Mouse (Mus musculus): ENCODE data around the gene Slc25a26. TPM values are rescaled to one million over a fixed set of nuclear protein-coding genes. Genes with fewer than 3 reads are reported as not detected.

Slc25a26 gene
- polyA plus RNA-seq, 1 experiment from 2014 or later, result 7.1 TPM

Small RNA genes within 50 kb of the gene (microRNA-seq; reads per million reads assigned to microRNA genes)
- gene Mir7041, result 0.95 reads per million

Other genes with a start within 250 kb of the Slc25a26 start
- 28.5 and 29.6 TPM in 2 replicates for gene Magi1, start 216.4 kb upstream of the Slc25a26 start, polyA plus RNA-seq (2014; fragmentation: Nextera tagmentation; extraction: Ambion mirVana)
- gene Lrig1, start 199.8 kb downstream of the Slc25a26 start, polyA plus RNA-seq (2014; fragmentation: Nextera tagmentation; extraction: Ambion mirVana), result 15.9 and 17.4 TPM in 2 replicates

Measured in midbrain, embryonic 11.5 days (tissue).